Mouse (Mus musculus): ENCODE results near the gene Wdr46.
"Not testable (repeated sequence)": the region's sequence is repeated elsewhere in the genome, so short reads cannot be mapped to it uniquely, and the experiment has no call there.

Wdr46 gene

DNA sequence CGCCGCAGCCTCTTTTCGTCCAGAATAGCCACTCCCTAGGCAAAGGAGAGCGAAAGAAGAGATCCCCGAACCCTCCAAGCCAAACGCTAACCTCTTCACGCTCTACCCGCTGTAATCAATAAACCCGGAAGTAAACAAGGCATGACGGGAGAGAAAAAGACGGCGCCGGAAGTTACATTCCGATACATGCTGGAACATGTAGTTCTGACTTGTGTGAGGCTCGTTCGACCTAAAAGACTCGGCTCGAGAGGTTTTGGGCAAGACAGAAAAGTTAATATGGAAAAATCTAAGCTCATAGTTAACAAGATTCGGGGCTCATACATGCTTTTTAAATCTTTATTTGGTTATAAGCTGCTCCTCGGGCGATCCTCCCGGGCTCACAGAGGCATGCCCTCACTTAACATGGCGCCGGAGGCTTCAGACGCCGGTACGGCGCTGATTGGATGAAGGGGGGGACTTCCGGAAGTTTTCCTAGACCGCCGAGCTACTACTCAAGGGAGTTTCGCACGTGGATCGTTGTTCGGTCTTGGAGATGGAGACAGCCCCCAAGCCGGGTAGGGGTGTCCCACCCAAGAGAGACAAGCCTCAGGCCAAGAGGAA lies at the start of gene Wdr46, which contains the start of gene Pfdn6:
Gene Wdr46, plus strand, starts transcription at position 455 of the 600 bp plus-strand sequence.
Gene Pfdn6, minus strand, starts transcription at position 138 of the 600 bp plus-strand sequence.
- peak; percentile 82 for DNase-seq (ENCODE audit: low read depth)

DNA sequence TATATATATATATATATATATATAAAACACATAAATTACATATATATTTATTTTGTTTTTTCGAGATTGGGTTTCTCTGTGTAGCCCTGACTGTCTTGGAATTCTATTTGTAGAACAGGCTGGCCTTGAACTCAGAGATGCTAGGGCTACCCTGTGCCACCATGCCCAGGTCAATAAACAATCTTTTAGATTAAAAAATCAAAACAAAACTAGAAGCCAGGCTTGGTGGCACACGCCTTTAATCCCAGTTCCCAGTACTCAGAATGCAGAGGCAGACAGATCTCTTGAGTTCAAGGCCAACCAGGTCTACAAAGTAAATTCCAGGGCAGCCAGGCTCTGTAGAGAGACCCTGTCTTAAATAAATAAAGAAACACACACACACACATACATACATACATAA lies 49.1 kb upstream of the Wdr46 start:
- no peak for DNase-seq (ENCODE audit: low read depth)

DNA sequence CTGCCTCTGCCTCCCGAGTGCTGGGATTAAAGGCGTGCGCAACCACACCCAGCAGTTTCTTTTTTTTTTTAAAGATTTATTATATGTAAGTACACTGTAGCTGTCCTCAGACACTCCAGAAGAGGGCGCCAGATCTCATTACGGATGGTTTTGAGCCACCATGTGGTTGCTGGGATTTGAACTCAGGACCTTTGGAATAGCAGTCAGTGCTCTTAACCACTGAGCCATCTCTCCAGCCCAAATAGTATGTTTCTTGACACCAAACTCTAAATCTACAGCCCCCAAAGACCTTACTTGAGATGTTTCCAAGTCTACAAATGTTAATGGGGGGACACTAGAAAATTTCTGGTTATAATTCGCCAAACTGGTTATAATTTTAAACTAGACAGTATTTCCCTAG lies 48.6 kb upstream of the Wdr46 start:
- DNase-seq (ENCODE audit: low read depth): not testable (repeated sequence)

DNA sequence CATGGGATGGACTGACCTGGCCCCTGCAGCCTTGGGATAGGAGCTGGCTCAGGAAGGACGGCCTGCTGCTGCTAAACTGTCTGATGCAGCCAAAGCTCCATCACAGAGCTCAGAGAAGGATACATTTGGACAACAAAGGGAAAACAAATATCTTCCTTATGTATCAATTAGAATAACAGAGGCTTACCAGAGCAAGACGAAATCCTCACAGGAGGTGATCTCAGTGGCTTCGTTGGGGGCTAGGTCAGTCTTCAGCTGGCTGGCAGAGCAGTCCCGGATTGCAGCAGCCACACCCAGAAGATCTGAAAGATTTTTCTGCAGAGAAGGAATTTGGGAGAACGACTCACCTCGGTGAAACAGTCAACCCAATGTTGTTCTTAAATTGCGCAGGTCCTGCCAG lies 48.0 kb upstream of the Wdr46 start:
- no peak for DNase-seq (ENCODE audit: low read depth)

DNA sequence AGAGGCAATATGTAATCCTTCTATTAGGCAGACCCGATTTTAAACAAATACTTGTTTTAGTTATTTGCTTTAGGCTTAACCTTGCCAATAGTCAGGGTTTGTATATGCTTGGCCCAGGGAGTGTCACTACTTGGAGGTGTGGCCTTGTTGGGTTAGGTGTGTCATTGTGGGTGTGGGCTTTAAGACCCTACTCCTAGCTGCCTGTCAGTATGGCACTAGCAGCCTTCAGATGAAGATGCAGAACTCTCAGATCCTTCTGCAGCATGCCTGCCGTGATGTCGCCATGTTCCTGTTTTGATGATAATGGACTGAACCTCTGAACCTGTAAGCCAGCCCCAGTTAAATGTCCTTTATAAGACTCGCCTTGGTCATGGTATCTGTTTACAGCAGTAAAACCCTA lies 47.4 kb upstream of the Wdr46 start:
- DNase-seq (ENCODE audit: low read depth): not testable (repeated sequence)

DNA sequence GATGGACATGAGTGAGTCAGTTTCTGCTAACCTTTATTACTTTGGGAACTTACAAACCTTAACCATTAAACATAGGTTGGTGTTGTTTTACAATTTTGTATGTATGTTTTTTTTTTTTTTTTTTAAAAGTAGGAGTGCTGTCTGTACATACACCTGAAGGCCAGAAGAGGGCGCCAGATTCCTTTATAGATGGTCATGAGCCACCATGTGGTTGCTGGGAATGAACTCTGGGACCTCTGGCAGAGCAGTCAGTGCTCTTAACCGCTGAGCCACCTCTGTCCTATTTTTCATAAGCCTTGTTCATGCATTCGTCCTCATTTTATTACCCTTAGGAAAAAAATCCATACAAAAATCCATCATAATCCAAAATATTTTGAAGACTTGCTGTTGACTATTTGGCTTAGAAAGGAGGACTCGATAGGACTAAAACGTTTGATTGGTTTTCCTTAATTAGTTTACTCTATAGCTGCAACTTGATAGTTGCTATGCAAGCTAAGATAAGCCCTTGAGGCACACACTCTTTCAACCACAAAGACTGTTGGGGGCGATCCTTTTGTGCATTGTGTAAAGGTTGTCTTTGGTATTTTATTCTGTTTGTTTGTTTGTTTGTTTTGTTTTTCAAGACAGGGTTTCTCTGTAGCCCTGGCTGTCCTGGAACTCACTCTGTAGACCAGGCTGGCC lies 43.2 kb upstream of the Wdr46 start:
- no peak for DNase-seq (ENCODE audit: low read depth)

DNA sequence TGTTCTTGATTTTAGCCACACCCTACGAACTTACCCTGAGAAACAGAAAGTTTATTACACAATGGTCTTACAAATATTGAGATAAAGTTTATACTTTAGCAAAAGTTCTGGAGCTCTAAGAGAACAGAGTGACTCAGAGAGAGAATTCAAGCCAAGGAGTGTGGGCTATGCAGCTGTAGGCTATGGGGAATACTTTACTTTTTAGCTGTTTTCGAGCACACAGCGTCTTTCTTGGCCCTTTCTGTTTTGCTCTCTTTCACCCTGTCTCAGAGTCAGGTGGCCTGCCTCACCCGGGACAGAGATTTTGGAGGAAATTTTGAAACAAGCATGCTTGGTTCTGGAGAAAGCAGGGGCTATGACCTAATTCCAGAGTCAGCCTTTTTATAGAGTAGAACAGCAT lies 42.3 kb upstream of the Wdr46 start:
- DNase-seq (ENCODE audit: low read depth): peak; percentile 55

DNA sequence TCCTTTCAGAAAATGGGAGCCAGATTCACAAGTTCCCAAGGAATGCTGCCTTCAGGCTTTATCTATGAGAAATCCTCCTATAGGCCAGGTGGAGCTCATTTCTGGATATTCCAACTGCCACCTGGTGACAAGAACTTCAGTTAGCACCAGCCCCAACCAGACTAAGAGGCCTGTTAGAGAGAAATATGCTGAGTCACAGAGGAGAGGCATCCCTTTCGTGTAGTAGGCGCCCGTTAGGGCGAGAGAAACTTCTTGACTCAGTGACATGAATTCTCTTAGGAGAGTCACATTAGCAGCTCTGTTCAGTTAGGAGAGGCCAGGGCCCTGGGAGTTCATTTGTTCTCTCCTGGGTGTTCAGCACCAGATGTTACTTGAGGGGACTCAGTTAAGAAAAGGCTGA lies 40.8 kb upstream of the Wdr46 start:
- no peak for DNase-seq (ENCODE audit: low read depth)

DNA sequence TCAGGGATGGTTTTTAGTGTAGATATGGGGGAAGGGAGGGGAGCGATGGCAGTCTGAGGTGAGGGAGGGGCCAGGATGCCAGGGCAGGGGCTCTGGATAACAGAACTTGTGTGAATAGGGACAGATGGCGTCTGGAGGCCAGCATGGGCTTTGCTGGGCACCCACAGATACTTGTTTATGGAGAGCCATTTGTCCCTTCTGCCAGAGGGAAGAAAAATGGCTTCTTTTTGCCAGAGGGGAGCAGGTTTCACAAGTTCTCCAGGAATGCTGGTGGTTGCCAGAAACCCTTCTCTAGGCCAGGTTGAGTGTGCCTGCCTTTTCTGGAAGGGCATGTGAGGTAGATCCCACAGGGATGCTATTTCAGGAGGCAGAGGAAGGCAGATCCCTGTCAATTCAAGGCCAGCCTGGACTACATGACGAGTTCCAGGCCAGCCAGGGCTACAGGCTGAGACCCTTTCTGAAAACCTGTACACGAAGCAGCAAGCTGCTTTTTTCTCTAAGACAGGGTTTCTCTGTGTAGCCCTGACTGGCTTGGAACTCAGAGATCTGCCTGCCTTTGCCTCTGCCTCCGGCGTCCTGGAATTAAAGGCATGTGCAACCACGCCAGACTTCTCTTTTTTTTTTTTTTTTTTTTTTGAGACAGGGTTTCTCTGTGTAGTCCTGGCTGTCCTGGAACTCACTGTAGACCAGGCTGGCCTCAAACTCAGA lies 40.0 kb upstream of the Wdr46 start:
- no peak for DNase-seq (ENCODE audit: low read depth)

DNA sequence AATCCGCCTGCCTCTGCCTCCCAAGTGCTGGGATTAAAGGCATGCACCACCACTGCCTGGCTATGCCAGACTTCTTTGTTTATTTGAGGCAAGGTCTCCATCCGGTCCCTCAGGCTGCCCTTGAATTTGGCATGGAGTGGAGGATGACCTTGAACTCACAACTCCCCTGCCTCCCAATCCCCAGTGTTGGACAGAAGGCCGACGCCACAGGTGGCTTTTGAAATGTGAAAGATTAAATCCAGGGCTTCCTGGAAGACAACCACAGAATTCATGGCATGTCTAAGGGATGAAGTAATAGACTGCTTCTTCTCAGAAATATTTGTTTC lies 39.5 kb upstream of the Wdr46 start:
- no peak for DNase-seq (ENCODE audit: low read depth)

DNA sequence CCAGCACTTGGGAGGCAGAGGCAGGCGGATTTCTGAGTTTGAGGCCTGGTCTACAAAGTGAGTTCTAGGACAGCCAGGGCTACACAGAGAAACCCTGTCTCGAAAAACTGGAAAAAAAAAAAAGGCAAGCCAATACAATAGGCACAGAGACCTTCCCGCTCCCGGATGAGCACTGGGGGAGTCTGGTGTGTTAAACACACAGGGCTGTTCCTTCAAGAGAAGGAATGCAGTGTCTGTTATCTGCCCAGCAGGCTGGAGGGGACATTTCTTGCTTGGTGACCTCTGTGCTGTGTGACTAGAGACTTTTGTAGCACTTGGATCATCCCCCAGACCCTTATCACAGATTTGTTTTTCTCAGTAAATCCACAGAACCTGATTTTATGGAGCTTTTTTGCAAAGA lies 38.8 kb upstream of the Wdr46 start:
- no peak for DNase-seq (ENCODE audit: low read depth)

DNA sequence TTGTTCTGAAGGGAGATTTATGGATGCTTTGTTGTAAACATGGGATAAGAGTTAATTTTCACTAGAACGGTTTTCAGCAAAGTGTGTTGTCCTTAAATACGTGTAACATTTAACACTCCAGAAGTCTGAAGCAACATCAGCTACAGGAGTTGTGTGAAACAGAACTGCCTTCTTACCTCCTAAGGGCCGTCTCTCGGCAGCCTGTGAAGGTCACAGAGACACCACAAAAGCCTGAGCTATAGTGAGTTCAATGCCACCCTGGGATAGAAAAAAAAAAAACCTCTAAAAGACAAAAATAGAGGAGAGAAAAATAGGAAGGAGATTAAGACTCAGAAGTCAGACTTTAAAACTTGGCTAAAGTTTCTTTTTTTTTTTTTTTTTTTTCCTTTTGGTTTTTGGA lies 38.4 kb upstream of the Wdr46 start:
- DNase-seq (ENCODE audit: low read depth): no peak

DNA sequence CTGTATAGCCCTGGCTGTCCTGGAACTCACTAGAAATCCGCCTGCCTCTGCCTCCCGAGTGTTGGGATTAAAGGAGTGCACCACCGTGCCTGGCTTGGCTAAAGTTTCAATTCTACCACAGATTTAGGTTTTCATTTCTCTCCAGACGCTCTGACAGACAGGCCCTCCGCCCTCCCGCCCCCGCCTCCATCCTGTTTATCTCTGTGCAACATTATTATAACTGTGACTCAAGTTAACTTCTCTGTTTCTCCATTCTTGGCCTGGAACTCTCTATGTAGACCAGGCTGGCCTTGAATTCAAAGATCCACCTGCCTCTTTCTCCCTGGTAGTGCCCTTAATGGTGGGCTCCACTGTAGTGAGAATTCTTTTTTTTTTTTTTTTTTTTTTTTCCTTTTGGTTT lies 38.0 kb upstream of the Wdr46 start:
- no peak for DNase-seq (ENCODE audit: low read depth)

DNA sequence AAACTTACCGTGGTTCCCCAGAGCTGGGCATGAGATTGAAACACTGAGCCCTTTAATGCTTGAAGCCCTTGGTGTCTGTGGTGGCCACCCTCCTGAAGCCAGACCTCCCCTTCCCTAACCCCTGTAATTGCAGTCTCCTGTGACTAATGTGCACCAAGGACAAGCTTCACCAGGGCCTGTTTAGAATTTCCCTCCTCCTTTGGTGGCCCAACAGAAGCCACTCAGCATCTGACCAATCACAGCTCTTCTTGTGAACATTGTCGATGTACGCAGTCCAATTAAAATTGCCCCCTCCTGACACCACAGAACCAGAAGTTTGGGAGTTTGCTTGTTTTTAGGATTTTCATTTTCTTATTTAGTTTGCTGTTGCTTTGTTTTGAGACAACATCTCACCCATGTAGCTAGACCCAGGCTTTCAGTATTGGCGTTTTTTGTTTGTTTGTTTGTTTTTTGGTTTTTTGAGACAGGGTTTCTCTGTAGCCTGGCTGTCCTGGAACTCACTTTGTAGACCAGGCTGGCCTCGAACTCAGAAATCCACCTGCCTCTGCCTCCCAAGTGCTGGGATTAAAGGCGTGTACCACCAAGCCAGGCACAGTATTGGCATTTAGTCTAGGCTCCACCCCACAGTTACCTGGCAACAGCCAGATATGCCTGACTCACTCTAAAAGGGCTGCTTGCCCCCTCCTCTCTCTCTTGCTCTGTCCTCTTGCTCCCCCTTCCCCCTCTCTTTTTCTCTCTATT lies 36.4 kb upstream of the Wdr46 start:
- DNase-seq (ENCODE audit: low read depth): not testable (repeated sequence)

DNA sequence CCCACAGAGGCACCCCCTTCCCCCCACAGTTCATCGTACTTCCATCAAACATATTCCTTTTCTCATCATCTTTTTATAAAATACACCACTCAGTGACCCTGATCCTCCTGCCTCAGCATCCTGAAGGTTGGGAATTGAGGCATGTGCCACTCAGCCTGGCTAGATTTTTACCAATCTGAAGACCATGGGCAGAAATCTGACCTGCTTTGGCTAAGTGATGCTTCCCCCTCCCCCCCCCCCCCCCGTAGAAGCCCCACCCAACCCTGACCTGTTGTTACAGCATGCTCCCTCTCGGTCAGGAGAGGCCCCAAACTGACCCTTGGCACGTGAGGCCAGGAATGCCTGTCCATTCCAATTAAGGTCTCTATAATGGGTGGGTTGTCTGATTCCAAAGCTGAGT lies 35.6 kb upstream of the Wdr46 start, which contains the start of gene Platr17:
Gene Platr17, plus strand, starts transcription at position 301 of the 400 bp plus-strand sequence.
- DNase-seq (ENCODE audit: low read depth): not testable (repeated sequence)

DNA sequence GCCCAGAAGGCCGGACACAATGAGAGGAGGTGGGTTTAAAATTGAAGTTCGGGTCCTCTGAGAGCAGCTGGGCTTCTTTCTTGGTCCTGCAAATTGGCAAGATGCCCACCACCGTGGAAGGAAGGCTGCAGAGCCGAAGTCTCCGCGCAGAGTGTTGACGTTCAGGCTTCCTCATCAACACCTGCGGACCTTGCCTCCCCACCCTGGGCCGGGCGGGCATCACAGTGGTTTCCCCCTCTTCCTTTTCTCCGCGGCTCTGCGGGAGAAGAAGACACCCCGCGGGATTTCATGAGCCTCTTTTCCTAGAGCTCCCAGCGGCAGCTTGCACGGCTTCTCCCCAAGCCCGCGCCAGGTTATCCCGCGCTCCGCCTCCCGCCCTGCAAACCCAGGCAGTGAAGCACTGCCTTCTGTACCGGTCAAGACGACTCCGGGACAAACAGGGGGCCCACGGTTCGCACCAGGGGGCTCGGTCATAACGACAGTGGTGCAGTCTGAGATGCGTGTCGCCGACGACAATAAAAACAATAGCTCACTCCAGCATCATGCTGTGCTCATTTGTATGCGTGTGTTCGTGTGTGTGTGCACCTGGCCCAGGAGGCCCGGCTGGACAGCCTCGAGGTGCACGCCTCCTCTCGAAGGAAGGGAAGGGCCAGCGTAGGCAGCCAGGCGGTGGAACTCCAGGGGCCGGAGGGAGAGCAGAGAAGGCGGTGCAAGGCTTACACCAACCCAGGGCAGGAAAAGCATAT lies 32.0 kb upstream of the Wdr46 start:
- DNase-seq (ENCODE audit: low read depth): no peak

DNA sequence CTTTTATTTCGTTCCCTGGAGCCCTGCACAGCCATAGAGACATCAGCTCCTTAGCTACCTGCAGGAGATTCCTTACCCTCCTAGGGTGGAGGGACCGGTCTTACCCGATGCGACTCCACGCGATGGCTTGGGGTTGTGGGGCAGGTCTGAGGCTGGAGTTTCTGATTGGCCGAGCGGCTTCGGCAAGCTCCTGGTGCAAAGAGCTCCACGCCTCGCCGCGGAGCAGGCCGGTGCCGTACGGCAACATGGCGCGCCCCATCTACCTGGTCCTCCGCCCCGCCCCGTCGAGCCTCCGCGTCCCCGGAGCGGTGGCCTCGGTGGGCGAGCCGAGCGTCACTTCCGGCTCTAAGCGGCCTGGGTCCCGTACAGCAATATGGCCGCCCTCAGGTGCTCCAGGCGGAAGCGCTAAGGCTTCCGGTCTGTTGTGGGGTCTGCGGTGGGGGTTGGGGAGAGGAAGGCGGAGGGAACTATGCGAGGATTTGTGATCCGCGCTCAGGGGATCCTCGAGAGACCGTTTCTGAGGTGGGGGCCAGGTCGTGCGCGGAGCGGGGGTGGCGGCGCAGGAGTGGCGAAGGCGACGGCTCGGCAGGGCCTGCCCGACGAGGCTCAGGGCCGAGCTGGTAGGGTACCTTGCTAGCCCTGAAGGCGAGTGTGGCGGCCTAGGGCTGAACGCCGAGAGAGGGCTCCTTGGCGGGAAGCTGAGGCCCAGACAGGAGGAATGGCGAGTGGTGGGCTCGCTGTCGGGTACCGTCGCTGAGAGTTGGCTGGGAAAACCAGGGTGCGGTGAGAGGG lies 31.2 kb upstream of the Wdr46 start, which contains the start of gene Daxx:
Gene Daxx, plus strand, starts transcription at position 338 of the 792 bp plus-strand sequence.
- DNase-seq (ENCODE audit: low read depth): peak; percentile 97

DNA sequence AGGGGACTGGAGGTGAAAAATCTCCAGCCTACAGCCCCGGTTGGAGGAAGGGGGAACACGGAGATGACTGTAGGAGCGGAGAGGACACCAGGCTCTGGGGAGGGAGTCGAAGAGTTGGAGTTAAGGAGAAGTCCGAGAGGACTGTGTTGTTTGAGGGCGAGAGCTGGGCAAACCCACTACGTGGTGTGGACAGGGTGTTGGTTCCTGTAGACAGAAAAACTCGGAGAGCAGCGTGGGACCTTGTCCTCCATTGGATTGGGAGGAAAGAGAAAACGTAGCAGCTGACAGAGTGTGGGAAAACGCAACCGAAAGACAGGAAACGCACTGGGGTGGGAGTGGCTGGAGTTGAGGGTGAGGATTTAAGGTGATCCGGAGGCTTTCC lies 30.6 kb upstream of the Wdr46 start:
- no peak for DNase-seq (ENCODE audit: low read depth)

DNA sequence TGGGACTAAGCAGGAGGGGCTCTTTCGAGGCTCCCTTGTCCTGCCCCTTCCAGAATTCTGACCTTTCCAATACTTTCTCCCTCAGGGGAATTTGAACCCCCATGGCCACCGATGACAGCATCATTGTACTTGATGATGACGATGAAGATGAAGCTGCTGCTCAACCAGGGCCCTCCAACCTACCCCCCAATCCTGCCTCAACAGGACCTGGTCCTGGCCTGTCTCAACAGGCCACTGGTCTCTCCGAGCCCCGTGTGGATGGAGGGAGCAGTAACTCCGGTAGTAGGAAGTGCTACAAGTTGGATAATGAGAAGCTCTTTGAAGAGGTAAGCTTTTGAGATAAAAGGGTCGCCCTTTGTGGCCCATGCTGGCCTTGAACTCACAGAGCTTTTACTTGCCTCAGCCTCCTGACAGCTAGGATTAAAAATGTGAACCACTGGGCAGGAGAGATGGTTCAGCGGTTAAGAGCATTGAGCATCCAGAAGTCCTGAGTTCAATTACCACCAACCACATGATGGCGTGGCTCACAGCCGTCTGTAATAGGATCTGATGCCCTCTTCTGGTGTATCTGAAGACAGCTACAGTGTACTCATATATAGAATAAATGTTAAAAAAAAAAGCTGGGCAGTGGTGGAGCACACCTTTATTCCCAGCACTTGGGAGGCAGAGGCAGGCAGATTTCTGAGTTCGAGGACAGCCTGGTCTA lies 30.0 kb upstream of the Wdr46 start:
- no peak for DNase-seq (ENCODE audit: low read depth)

DNA sequence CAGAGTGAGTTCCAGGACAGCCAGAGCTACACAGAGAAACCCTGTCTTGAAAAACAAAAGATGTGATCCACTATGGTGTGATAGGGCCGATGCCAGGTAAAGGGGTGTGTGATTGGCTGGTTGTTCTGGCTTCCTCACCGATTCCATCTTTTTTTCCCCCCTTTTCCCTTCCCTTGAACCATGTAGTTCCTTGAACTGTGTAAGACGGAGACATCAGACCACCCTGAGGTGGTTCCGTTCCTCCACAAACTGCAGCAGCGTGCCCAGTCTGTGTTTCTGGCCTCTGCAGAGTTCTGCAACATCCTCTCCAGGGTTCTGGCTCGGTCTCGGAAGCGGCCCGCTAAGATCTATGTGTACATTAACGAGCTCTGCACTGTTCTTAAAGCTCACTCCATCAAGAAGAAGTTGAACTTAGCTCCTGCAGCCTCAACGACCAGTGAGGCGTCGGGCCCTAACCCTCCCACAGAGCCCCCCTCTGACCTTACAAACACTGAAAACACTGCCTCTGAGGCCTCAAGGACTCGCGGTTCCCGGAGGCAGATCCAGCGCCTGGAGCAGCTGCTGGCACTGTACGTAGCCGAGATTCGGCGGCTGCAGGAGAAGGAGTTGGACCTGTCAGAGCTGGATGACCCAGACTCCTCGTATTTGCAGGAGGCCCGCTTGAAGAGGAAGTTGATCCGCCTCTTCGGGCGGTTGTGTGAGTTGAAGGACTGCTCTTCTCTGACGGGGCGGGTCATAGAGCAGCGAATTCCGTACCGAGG lies 29.2 kb upstream of the Wdr46 start:
- DNase-seq (ENCODE audit: low read depth): no peak

Data from fibroblast of lung, adult 2 months (primary cell).